Mouse (Mus musculus) limb, embryonic 10.5 days (tissue): Measurements from ENCODE around the gene Sumf1. TPM values are rescaled to one million over a fixed set of nuclear protein-coding genes. Genes with fewer than 3 reads are reported as not detected.

Source experiments
- DNase-seq: peaks from one replicate; pipeline ENCODE4 v3.0.0-alpha.2; 2017; ENCODE audit warnings: low spot score
- H3K27ac ChIP-seq: fragments of 300-500 bp; sonication (generic); 2 replicates; pipeline ENCODE4 v1.5.1; 2016; ENCODE audit warnings: mild to moderate bottlenecking
- H3K27me3 ChIP-seq: fragments of 300-500 bp; sonication (generic); 2 replicates; pipeline ENCODE4 v1.6.1; 2016; ENCODE audit warnings: low read depth, mild to moderate bottlenecking; ENCODE audit not compliant: poor library complexity, severe bottlenecking
- H3K36me3 ChIP-seq: fragments of 300-500 bp; sonication (generic); 2 replicates; pipeline ENCODE4 v1.6.1; 2016; ENCODE audit warnings: mild to moderate bottlenecking, moderate library complexity
- H3K4me1 ChIP-seq: fragments of 300-500 bp; sonication (generic); 2 replicates; pipeline ENCODE4 v1.6.1; 2016
- H3K4me3 ChIP-seq: fragments of 300-500 bp; sonication (generic); 2 replicates; pipeline ENCODE4 v1.5.1; 2016; ENCODE audit warnings: mild to moderate bottlenecking, moderate library complexity
- H3K9me3 ChIP-seq: fragments of 300-500 bp; sonication (generic); replicated peaks from 2 replicates; pipeline ENCODE4 v1.6.1; 2016; ENCODE audit warnings: mild to moderate bottlenecking
- WGBS: fragments of 180-500 bp; shearing (Covaris S2); methylation state at CpG from one replicate; pipeline ENCODE4 v1.1.7; 2016; 5-methylcytosine and 5-hydroxymethylcytosine counted together
- polyA plus RNA-seq: library from polyadenylated mRNA; unstranded; fragments of >200 nt; fragmentation: Nextera tagmentation; extraction: Ambion mirVana; gene quantifications from 2 replicates; pipeline ENCODE4 v1.2.1, GENCODE M21; 2016

The Sumf1 gene
- polyA plus RNA-seq, 1 experiment from 2014 or later: 14.2 TPM

- Histone ChIP-seq H3K9me3 (no peaks in the 10 kb centered on the region), H3K36me3 (peaks cover 9% of the 10 kb centered on the region), H3K4me1 (no peaks in the 10 kb centered on the region), H3K27ac (no peak overlapping the region), H3K4me3 (no peak overlapping the region), H3K27me3 (no peaks in the 10 kb centered on the region)
- WGBS: 91% methylated on average over 4 of the region's 4 CpGs
- no peak for DNase-seq
These were observed 31.1 kb downstream of the Sumf1 start for GRCm38 (mm10) chr6:108154243-108154642.

GRCm38 (mm10) chr6:108152661-108153269 is 32.6 kb downstream of the Sumf1 start:
- H3K27ac ChIP-seq: no peak overlapping the region
- WGBS: 93% methylated on average over 9 of the region's 9 CpGs

GRCm38 (mm10) chr6:108152081-108152480 is 33.3 kb downstream of the Sumf1 start:
- no peak for DNase-seq
- no peak overlapping the region for H3K4me3 ChIP-seq
- H3K27me3 ChIP-seq: no peaks in the 10 kb centered on the region
- WGBS: 85% methylated on average over 6 of the region's 6 CpGs
- H3K4me1 ChIP-seq: no peaks in the 10 kb centered on the region
- H3K27ac ChIP-seq: no peak overlapping the region
- H3K36me3 ChIP-seq: peaks cover 9% of the 10 kb centered on the region
- no peaks in the 10 kb centered on the region for H3K9me3 ChIP-seq

More at GRCm38 (mm10) chr6:108152661-108153269, 32.6 kb downstream of the Sumf1 start:
- Histone ChIP-seq H3K9me3 (no peaks in the 10 kb centered on the region), H3K4me1 (no peaks in the 10 kb centered on the region), H3K27me3 (no peaks in the 10 kb centered on the region), H3K36me3 (peaks cover 9% of the 10 kb centered on the region), H3K4me3 (no peak overlapping the region)
- no peak for DNase-seq

- no peak for DNase-seq
- no peaks in the 10 kb centered on the region for H3K9me3 ChIP-seq
- peaks cover 14% of the 10 kb centered on the region for H3K36me3 ChIP-seq
- H3K27me3 ChIP-seq: no peaks in the 10 kb centered on the region
- H3K27ac ChIP-seq: no peak overlapping the region
- no peak overlapping the region for H3K4me3 ChIP-seq
- WGBS: 94% methylated on average over 4 of the region's 4 CpGs
- no peaks in the 10 kb centered on the region for H3K4me1 ChIP-seq
These were observed 36.1 kb downstream of the Sumf1 start for GRCm38 (mm10) chr6:108149235-108149634.

- no peak overlapping the region for H3K27ac ChIP-seq
- no peaks in the 10 kb centered on the region for H3K9me3 ChIP-seq
- H3K27me3 ChIP-seq: no peaks in the 10 kb centered on the region
- 84% methylated on average over 3 of the region's 3 CpGs for WGBS
- no peak for DNase-seq
- peaks cover 19% of the 10 kb centered on the region for H3K36me3 ChIP-seq
- no peaks in the 10 kb centered on the region for H3K4me1 ChIP-seq
- H3K4me3 ChIP-seq: no peak overlapping the region
These were observed 36.9 kb downstream of the Sumf1 start for GRCm38 (mm10) chr6:108148435-108148834.

GRCm38 (mm10) chr6:108146637-108147036 is 38.7 kb downstream of the Sumf1 start:
- DNase-seq: no peak
- H3K4me1 ChIP-seq: no peaks in the 10 kb centered on the region
- 88% methylated on average over 4 of the region's 4 CpGs for WGBS
- no peak overlapping the region for H3K4me3 ChIP-seq
- peaks cover 16% of the 10 kb centered on the region for H3K36me3 ChIP-seq
- H3K27ac ChIP-seq: no peak overlapping the region
- no peaks in the 10 kb centered on the region for H3K27me3 ChIP-seq
- H3K9me3 ChIP-seq: no peaks in the 10 kb centered on the region

- Histone ChIP-seq H3K4me3 (no peak overlapping the region), H3K4me1 (no peaks in the 10 kb centered on the region), H3K27me3 (no peaks in the 10 kb centered on the region), H3K9me3 (no peaks in the 10 kb centered on the region), H3K36me3 (peaks cover 12% of the 10 kb centered on the region), H3K27ac (no peak overlapping the region)
- 88% methylated on average over 7 of the region's 7 CpGs for WGBS
- DNase-seq: no peak
These were observed 39.3 kb downstream of the Sumf1 start for GRCm38 (mm10) chr6:108145941-108146588.

GRCm38 (mm10) chr6:108145241-108145640 is 40.1 kb downstream of the Sumf1 start:
- H3K4me3 ChIP-seq: no peak overlapping the region
- H3K36me3 ChIP-seq: peaks cover 12% of the 10 kb centered on the region
- DNase-seq: no peak
- H3K27me3 ChIP-seq: no peaks in the 10 kb centered on the region
- no peaks in the 10 kb centered on the region for H3K4me1 ChIP-seq
- no peak overlapping the region for H3K27ac ChIP-seq
- 60% methylated on average over 3 of the region's 3 CpGs for WGBS
- no peaks in the 10 kb centered on the region for H3K9me3 ChIP-seq

GRCm38 (mm10) chr6:108142796-108143195 is 42.6 kb downstream of the Sumf1 start:
- Histone ChIP-seq H3K9me3 (no peaks in the 10 kb centered on the region), H3K4me1 (no peaks in the 10 kb centered on the region), H3K27me3 (no peaks in the 10 kb centered on the region), H3K36me3 (peaks cover 12% of the 10 kb centered on the region), H3K27ac (no peak overlapping the region), H3K4me3 (no peak overlapping the region)
- WGBS: 84% methylated on average over 4 of the region's 4 CpGs
- DNase-seq: no peak

GRCm38 (mm10) chr6:108140722-108141490 is 44.5 kb downstream of the Sumf1 start:
- no peaks in the 10 kb centered on the region for H3K4me1 ChIP-seq
- no peaks in the 10 kb centered on the region for H3K27me3 ChIP-seq
- peaks cover 8% of the 10 kb centered on the region for H3K36me3 ChIP-seq
- no peaks in the 10 kb centered on the region for H3K9me3 ChIP-seq
- no peak for DNase-seq
- H3K4me3 ChIP-seq: no peak overlapping the region
- WGBS: 92% methylated on average over 4 of the region's 4 CpGs
- no peak overlapping the region for H3K27ac ChIP-seq

GRCm38 (mm10) chr6:108137031-108137430 is 48.4 kb downstream of the Sumf1 start:
- Histone ChIP-seq H3K4me3 (no peak overlapping the region), H3K27me3 (no peaks in the 10 kb centered on the region), H3K27ac (no peak overlapping the region), H3K36me3 (peaks cover 2% of the 10 kb centered on the region; the same call in 1 of the 2 replicates), H3K9me3 (no peaks in the 10 kb centered on the region), H3K4me1 (no peaks in the 10 kb centered on the region)
- 90% methylated on average over 5 of the region's 5 CpGs for WGBS
- no peak for DNase-seq

GRCm38 (mm10) chr6:108136286-108136685 is 49.1 kb downstream of the Sumf1 start:
- WGBS: 89% methylated on average over 1 of the region's 1 CpGs
- Histone ChIP-seq H3K9me3 (no peaks in the 10 kb centered on the region), H3K36me3 (no peaks in the 10 kb centered on the region), H3K27me3 (no peaks in the 10 kb centered on the region), H3K4me3 (no peak overlapping the region), H3K4me1 (no peaks in the 10 kb centered on the region), H3K27ac (no peak overlapping the region)
- no peak for DNase-seq

- WGBS: 93% methylated on average over 5 of the region's 5 CpGs
- no peak for DNase-seq
- Histone ChIP-seq H3K27ac (no peak overlapping the region), H3K4me3 (no peak overlapping the region), H3K36me3 (no peaks in the 10 kb centered on the region), H3K4me1 (no peaks in the 10 kb centered on the region), H3K9me3 (no peaks in the 10 kb centered on the region), H3K27me3 (no peaks in the 10 kb centered on the region)
These were observed 53.0 kb downstream of the Sumf1 start for GRCm38 (mm10) chr6:108132268-108132935.
